Mouse (Mus musculus): Measurements from ENCODE around the gene Cers5.

GRCm38 (mm10) chr15:99819621-99820279, 47.1 kb upstream of the Cers5 start:
- TF ChIP-seq CTCF (IDR thresholded peaks at IDR 0.05): peak; percentile 27
- TF ChIP-seq POLR2A (IDR thresholded peaks at IDR 0.05; ENCODE audit: insufficient read depth, low read depth, low read length): peak; percentile 96

All from heart, adult 2 months (tissue).